Mouse (Mus musculus) heart, embryonic 13.5 days (tissue): ENCODE measurements around the gene Ralgds. TPM values are rescaled to one million over a fixed set of nuclear protein-coding genes. Genes with fewer than 3 reads are reported as not detected.

Experiments used
- ATAC-seq: fragments of 200-750 bp; cut with Nextera tagmentation; 2 replicates; pipeline ENCODE4 v1.8.0; 2017; ENCODE audit warnings: moderate TSS enrichment; ENCODE audit not compliant: insufficient number of reproducible peaks, low FRiP score, low TSS enrichment; ENCODE audit errors: extremely low read depth
- H3K27ac ChIP-seq: fragments of 300-500 bp; sonication (generic); replicated peaks from 2 replicates; pipeline ENCODE4 v1.5.1; 2015; ENCODE audit warnings: moderate library complexity, mild to moderate bottlenecking, inconsistent platforms
- H3K27me3 ChIP-seq: fragments of 300-500 bp; sonication (generic); replicated peaks from 2 replicates; pipeline ENCODE4 v1.6.1; 2015; ENCODE audit warnings: mild to moderate bottlenecking, inconsistent platforms
- H3K36me3 ChIP-seq: fragments of 300-500 bp; sonication (generic); 2 replicates; pipeline ENCODE4 v1.6.1; 2015; ENCODE audit warnings: mild to moderate bottlenecking, inconsistent platforms
- H3K4me1 ChIP-seq: fragments of 300-500 bp; sonication (generic); 2 replicates; pipeline ENCODE4 v1.6.1; 2015; ENCODE audit warnings: inconsistent platforms
- H3K4me2 ChIP-seq: fragments of 300-500 bp; sonication (generic); 2 replicates; pipeline ENCODE4 v1.6.1; 2015; ENCODE audit warnings: inconsistent platforms, mild to moderate bottlenecking, moderate library complexity
- H3K4me3 ChIP-seq: fragments of 300-500 bp; sonication (generic); 2 replicates; pipeline ENCODE4 v1.5.1; 2015; ENCODE audit warnings: moderate library complexity, mild to moderate bottlenecking, inconsistent platforms
- H3K9ac ChIP-seq: fragments of 300-500 bp; sonication (generic); 2 replicates; pipeline ENCODE4 v1.6.1; 2015; ENCODE audit warnings: inconsistent platforms, mild to moderate bottlenecking, moderate library complexity
- H3K9me3 ChIP-seq: fragments of 300-500 bp; sonication (generic); 2 replicates; pipeline ENCODE4 v1.6.1; 2016; ENCODE audit warnings: inconsistent platforms
- WGBS: fragments of 180-500 bp; shearing (Covaris S2); methylation state at CpG from one replicate; pipeline ENCODE4 v1.1.7; 2015; ENCODE audit warnings: mixed read lengths; 5-methylcytosine and 5-hydroxymethylcytosine counted together
- polyA plus RNA-seq: library from polyadenylated mRNA; unstranded; fragments of >200 nt; fragmentation: Nextera tagmentation; extraction: Ambion mirVana; gene quantifications from 2 replicates; pipeline ENCODE4 v1.2.1, GENCODE M21; 2015

Ralgds gene
- polyA plus RNA-seq, 1 experiment from 2014 or later = 20.3 TPM

GRCm38 (mm10) chr2:28575341-28575740 is 62.4 kb downstream of the Ralgds start:
- H3K27me3 ChIP-seq = no peaks in the 10 kb centered on the region
- no peak overlapping the region for H3K27ac ChIP-seq
- WGBS = 63% methylated on average over 4 of the region's 4 CpGs
- H3K9me3 ChIP-seq = no peaks in the 10 kb centered on the region
- H3K4me3 ChIP-seq = no peak overlapping the region
- no peaks in the 10 kb centered on the region for H3K4me1 ChIP-seq
- no peak overlapping the region for H3K4me2 ChIP-seq
- peaks cover 99% of the 10 kb centered on the region for H3K36me3 ChIP-seq
- no peak for ATAC-seq
- H3K9ac ChIP-seq = no peak overlapping the region

- Histone ChIP-seq H3K27ac (no peak overlapping the region), H3K4me2 (no peak overlapping the region), H3K9ac (no peak overlapping the region), H3K4me1 (peaks cover 6% of the 10 kb centered on the region), H3K27me3 (no peaks in the 10 kb centered on the region), H3K4me3 (no peak overlapping the region), H3K36me3 (peaks cover 94% of the 10 kb centered on the region), H3K9me3 (no peaks in the 10 kb centered on the region)
- WGBS = 80% methylated on average over 3 of the region's 3 CpGs
- no peak for ATAC-seq
These were observed 63.9 kb downstream of the Ralgds start for GRCm38 (mm10) chr2:28576815-28577214.

GRCm38 (mm10) chr2:28578003-28578402 is 65.1 kb downstream of the Ralgds start:
- Histone ChIP-seq H3K27me3 (no peaks in the 10 kb centered on the region), H3K4me3 (no peak overlapping the region), H3K9ac (no peak overlapping the region), H3K4me1 (peaks cover 11% of the 10 kb centered on the region), H3K27ac (no peak overlapping the region), H3K4me2 (no peak overlapping the region), H3K9me3 (no peaks in the 10 kb centered on the region), H3K36me3 (peaks cover 82% of the 10 kb centered on the region)
- 67% methylated on average over 5 of the region's 5 CpGs for WGBS
- ATAC-seq = no peak

- H3K4me1 ChIP-seq = peaks cover 17% of the 10 kb centered on the region
- peak overlapping the region; percentile 87 for H3K9ac ChIP-seq
- no peaks in the 10 kb centered on the region for H3K9me3 ChIP-seq
- H3K36me3 ChIP-seq = peaks cover 35% of the 10 kb centered on the region
- ATAC-seq = peak; percentile 74
- H3K4me3 ChIP-seq = peak overlapping the region; percentile 75
- peaks cover 5% of the 10 kb centered on the region; the same call in 1 of the 2 replicates for H3K27me3 ChIP-seq
- WGBS = under 1% methylated on average over 56 of the region's 56 CpGs
- peak overlapping the region; percentile 91 for H3K27ac ChIP-seq
- peak overlapping the region; percentile 84 for H3K4me2 ChIP-seq
These were observed 69.9 kb downstream of the Ralgds start for GRCm38 (mm10) chr2:28582647-28583353.

GRCm38 (mm10) chr2:28583651-28584050 is 70.7 kb downstream of the Ralgds start, which contains the start of gene Gtf3c5:
Gene Gtf3c5 (minus strand): TSS chr2:28583751.
- Histone ChIP-seq H3K4me1 (peaks cover 17% of the 10 kb centered on the region), H3K9me3 (no peaks in the 10 kb centered on the region), H3K4me2 (peak within 1 kb of the TSS; percentile 84), H3K4me3 (peak within 1 kb of the TSS; percentile 75), H3K27me3 (peaks cover 5% of the 10 kb centered on the region; the same call in 1 of the 2 replicates), H3K9ac (peak within 1 kb of the TSS; percentile 87), H3K36me3 (peaks cover 26% of the 10 kb centered on the region), H3K27ac (peak within 1 kb of the TSS; percentile 91)
- ATAC-seq = no peak
- WGBS = 67% methylated on average over 9 of the region's 9 CpGs

- Histone ChIP-seq H3K9me3 (no peaks in the 10 kb centered on the region), H3K27me3 (peaks cover 5% of the 10 kb centered on the region; the same call in 1 of the 2 replicates), H3K4me1 (peaks cover 17% of the 10 kb centered on the region), H3K27ac (no peak overlapping the region), H3K4me3 (no peak overlapping the region), H3K36me3 (peaks cover 12% of the 10 kb centered on the region), H3K4me2 (no peak overlapping the region), H3K9ac (no peak overlapping the region)
- no peak for ATAC-seq
- 18% methylated on average over 6 of the region's 6 CpGs for WGBS
These were observed 72.2 kb downstream of the Ralgds start for GRCm38 (mm10) chr2:28585043-28585571.

DNA sequence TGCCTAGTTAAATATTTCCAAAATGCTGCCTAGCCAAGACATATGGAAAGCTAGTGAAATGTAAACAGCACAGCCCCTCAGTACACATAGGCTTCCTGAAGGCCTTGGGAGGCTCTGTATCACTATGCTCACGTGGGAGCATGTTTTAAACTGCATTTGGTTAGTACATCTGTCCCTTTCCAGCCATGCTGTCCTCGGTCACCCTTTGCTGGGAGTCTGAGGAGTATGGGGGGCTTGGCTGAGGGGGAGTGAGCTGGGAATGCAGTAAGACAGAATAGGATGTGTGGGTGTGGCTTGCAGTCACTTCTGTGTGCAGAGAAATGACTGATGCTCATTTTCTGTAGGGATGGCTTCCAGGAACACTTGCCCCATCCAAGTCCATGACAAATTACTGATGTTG is 72.8 kb downstream of the Ralgds start:
- H3K4me1 ChIP-seq = peaks cover 17% of the 10 kb centered on the region
- H3K4me3 ChIP-seq = no peak overlapping the region
- peaks cover 6% of the 10 kb centered on the region for H3K36me3 ChIP-seq
- no peaks in the 10 kb centered on the region for H3K9me3 ChIP-seq
- ATAC-seq = no peak
- no peak overlapping the region for H3K27ac ChIP-seq
- H3K9ac ChIP-seq = no peak overlapping the region
- peaks cover 7% of the 10 kb centered on the region for H3K27me3 ChIP-seq
- H3K4me2 ChIP-seq = no peak overlapping the region
- WGBS = 43% methylated on average over 2 of the region's 2 CpGs

DNA sequence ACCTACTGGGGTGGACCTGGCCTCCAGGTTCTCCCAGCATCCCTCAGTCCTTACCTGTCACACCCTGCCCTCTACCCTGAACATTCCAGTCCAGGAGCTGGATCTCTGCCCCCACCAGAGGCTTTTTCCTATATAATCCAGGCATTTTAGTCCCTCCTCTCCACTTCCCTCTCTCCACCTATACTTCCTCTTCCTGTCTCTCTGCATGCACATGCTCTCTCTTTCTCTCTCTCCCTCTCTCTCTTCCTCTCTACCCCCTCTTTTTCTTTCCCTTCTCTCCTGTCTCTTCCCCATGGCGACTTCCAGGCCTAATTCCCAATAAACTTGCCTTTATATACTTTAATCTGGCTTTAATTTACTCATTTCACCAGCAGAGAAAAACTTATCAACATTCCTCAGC is 75.6 kb downstream of the Ralgds start:
- H3K9ac ChIP-seq = no peak overlapping the region
- H3K9me3 ChIP-seq = no peaks in the 10 kb centered on the region
- H3K36me3 ChIP-seq = no peaks in the 10 kb centered on the region
- H3K27me3 ChIP-seq = peaks cover 25% of the 10 kb centered on the region
- peaks cover 2% of the 10 kb centered on the region for H3K4me1 ChIP-seq
- 14% methylated on average over 1 of the region's 1 CpGs for WGBS
- no peak for ATAC-seq
- H3K4me2 ChIP-seq = no peak overlapping the region
- H3K4me3 ChIP-seq = no peak overlapping the region
- H3K27ac ChIP-seq = no peak overlapping the region

DNA sequence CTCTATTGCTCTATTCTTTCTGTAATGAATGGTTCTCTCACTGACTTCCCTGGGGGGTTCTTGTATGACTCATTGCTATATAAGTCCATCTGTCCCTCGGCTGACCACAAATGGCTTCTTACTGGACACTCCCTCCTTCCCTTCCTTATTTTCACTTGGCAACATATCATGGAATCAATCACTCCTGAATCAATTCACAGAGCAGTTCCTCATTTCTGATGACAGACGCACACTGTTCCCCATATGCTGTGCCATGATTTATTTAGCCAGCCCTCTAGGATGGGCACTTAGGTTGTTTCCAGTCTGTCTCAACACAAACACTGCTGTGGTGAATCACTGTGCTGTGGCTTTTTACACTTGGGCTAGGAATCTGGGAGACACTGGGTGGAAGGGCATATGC is 78.6 kb downstream of the Ralgds start:
- no peak for ATAC-seq
- no peak overlapping the region for H3K27ac ChIP-seq
- H3K4me3 ChIP-seq = no peak overlapping the region
- H3K4me1 ChIP-seq = no peaks in the 10 kb centered on the region
- 64% methylated on average over 2 of the region's 2 CpGs for WGBS
- peaks cover 25% of the 10 kb centered on the region for H3K27me3 ChIP-seq
- H3K36me3 ChIP-seq = no peaks in the 10 kb centered on the region
- H3K4me2 ChIP-seq = no peak overlapping the region
- no peaks in the 10 kb centered on the region for H3K9me3 ChIP-seq
- no peak overlapping the region for H3K9ac ChIP-seq

DNA sequence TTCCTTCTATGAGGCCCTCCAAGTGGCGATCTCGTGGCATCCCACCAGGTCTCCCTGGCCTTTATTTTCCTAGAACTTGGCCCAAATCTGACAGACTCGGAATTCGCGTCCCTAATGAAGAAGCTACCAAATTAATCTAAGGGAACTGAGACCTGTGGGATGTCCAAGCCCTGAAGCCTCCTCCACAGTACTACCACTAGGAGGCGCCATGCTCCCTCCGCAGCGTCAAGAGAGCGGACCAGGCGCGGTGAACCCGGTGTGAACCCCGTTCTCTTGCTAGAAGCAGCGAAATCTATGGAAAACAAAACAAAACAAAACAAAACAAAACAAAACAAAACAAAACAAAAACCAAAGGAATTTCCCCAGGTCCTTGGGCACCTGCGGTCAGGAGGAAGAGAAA is 79.9 kb downstream of the Ralgds start:
- Histone ChIP-seq H3K4me1 (peaks cover 4% of the 10 kb centered on the region), H3K27me3 (peaks cover 20% of the 10 kb centered on the region), H3K9me3 (peaks cover 3% of the 10 kb centered on the region; the same call in 1 of the 2 replicates), H3K4me2 (peak overlapping the region; percentile 42), H3K36me3 (no peaks in the 10 kb centered on the region), H3K27ac (no peak overlapping the region), H3K4me3 (0 out of 2 replicates have a peak overlapping the region, but pooled peaks have one; percentile 16), H3K9ac (no peak overlapping the region)
- WGBS = 4% methylated on average over 15 of the region's 15 CpGs
- ATAC-seq = no peak

DNA sequence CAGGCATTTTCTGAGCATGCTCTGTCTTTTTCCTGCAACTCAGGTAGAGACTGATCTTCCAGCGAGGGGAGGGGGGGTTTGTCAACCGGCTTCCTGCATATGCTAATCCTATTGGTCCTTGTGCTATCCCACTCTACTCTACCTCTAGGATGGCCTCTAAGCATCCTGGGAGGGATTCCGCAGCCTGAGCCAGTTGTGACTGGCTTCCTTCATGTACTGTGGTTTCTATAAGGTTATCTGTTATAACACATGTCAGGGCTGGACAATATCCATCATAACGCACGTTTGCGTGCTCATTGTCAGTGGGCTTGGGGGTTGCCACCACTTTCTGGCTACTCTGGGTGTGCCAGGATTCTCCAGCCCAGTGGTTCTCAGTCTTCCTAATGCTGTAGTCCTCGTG is 83.1 kb downstream of the Ralgds start:
- H3K27ac ChIP-seq = no peak overlapping the region
- H3K9ac ChIP-seq = no peak overlapping the region
- WGBS = 71% methylated on average over 7 of the region's 7 CpGs
- no peak overlapping the region for H3K4me2 ChIP-seq
- H3K4me3 ChIP-seq = no peak overlapping the region
- ATAC-seq = no peak
- peaks cover 3% of the 10 kb centered on the region; the same call in 1 of the 2 replicates for H3K9me3 ChIP-seq
- peaks cover 15% of the 10 kb centered on the region for H3K27me3 ChIP-seq
- H3K36me3 ChIP-seq = no peaks in the 10 kb centered on the region
- peaks cover 32% of the 10 kb centered on the region for H3K4me1 ChIP-seq
